Mouse (Mus musculus): ENCODE measurements around the gene Olfr1121.
"Not testable (repeated sequence)": the region's sequence is repeated elsewhere in the genome, so short reads cannot be mapped to it uniquely, and the experiment has no call there.

Olfr1121 gene

DNA sequence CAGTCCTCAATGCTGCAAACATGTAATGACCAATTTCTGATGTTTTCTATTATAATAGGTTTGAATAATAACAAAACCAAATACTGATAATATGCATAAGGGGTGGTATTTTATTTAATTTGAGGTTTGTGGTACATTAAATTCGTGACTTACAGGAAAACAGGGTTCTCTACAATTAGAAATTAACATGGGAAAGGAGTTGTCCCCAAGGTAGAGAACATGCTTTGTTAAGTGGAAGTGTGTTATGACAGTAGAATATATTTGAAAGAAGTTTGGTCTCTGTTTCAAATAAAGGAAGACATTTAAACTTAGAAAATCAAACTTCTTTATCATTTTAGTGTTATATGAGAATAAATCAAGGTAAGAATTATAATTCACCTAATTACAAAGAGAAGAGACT is at the start of gene Olfr1121:
Gene Olfr1121, plus strand, starts transcription at position 301 of the 400 bp plus-strand sequence.
- no peak for DNase-seq (ENCODE audit: low read depth in 1 of 2, low spot score in 2 of 2)

DNA sequence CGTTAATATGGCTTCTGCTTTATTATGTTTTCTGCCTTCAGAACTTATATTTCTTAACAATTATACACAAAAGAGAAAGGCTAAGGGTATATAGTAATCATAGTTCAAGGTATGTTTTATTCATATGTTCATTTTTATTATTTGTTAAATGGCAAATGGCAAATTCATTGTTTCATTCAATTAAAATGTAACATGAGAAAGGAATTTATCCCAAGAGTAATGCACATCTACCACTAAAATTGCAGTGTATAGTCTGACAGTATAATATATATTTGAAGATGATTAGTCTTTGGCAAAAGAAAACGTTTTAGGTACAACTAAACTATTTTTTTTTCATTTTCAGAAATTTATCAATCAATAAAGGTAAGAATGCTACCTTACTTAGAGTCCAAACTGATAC is 15.2 kb upstream of the Olfr1121 start, which contains the start of gene Olfr1120:
Gene Olfr1120, plus strand, starts transcription at position 301 of the 400 bp plus-strand sequence.
- no peak for DNase-seq (ENCODE audit: low read depth in 1 of 2, low spot score in 2 of 2)

DNA sequence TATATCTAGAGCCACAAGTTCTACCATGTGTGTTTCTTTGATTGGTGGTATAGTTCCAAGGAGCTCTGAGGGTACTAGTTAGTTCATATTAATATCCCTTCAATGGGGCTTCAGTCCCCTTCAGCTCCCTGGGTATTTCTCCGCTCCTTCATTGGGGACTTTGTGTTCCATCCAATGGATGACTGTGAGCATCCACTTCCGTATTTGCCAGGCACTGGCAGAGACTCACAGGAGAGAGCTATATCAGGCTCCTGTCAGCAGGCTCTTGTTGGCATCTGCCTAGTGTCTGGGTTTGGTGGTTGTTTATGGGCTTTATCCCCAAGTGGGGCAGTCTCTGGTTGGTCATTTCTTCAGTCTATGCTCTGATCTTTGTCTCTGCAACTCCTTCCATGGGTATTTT is 9.6 kb upstream of the Olfr1121 start:
- not testable (repeated sequence) for DNase-seq (ENCODE audit: low read depth in 1 of 2, low spot score in 2 of 2)

DNA sequence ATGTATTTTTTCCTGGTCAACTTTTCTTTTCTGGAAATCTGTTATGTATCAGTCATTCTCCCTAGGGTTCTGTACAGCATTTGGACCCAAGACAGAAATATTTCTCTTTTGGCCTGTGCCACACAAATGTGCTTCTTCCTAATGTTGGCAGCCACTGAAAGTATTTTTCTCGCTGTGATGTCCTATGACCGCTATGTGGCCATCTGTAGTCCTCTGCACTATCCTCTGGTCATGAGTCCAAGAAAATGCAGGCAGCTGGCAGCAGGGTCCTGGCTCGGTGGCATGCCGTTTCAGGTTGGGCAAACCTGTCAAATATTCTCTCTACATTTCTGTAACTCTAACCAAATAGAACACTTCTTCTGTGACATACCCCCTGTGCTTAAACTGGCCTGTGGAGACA is 2.0 kb downstream of the Olfr1121 start:
- DNase-seq (ENCODE audit: low read depth in 1 of 2, low spot score in 2 of 2), result no peak

DNA sequence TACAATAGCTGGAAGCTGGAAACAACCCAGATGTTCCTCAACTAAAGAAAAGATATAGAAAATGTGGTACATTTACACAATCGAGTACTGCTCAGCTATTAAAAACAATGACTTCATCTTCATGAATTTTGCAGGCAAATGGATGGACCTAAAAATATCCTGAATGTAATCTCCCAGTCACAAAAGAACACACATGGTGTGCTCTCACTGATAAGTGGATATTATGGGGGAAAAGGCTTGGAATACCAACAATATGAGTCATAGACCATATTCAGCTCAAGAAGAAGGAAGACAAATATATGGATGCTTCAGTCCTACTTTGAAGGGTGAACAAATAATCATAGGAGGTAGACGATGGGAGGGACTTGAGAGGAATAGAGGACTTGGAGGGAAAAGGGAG is 14.2 kb downstream of the Olfr1121 start:
- no peak for DNase-seq (ENCODE audit: low read depth in 1 of 2, low spot score in 2 of 2)

DNA sequence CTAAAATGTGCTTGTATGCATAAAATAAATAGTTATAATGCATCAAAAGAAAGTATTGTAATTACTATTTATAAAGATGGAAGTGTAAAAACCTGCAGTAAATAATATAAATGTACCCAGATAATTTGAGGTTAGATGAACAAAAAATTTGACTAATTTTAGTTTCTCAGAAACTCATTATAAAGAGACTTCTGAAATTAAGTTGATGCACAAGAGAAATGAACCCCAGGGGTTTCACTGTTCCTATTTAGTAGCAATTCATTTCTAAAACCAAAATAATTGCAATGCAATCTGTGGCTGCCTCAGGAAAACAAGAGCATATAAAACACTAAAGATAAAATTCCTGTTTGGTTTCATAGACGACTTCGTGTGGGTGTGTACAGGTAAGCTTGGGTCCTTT is 15.9 kb downstream of the Olfr1121 start, which contains the start of gene Olfr1122:
Gene Olfr1122, plus strand, starts transcription at position 301 of the 400 bp plus-strand sequence.
- no peak for DNase-seq (ENCODE audit: low read depth in 1 of 2, low spot score in 2 of 2)

DNA sequence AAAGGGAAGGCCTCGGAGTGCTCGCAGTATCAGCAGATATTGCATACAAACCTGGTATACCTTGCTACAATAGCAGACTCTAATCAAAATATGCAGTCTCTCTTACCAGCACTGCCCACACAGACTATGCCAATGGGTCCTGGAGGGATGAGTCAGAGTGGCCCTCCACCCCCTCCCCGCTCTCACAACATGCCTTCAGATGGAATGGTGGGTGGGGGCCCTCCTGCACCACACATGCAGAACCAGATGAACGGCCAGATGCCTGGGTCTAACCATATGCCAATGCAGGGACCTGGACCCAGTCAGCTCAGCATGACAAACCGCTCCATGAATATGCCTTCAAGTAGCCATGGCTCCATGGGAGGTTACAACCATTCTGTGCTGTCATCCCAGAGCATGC is 23.9 kb downstream of the Olfr1121 start:
- DNase-seq (ENCODE audit: low read depth in 1 of 2, low spot score in 2 of 2), result not testable (repeated sequence)

DNA sequence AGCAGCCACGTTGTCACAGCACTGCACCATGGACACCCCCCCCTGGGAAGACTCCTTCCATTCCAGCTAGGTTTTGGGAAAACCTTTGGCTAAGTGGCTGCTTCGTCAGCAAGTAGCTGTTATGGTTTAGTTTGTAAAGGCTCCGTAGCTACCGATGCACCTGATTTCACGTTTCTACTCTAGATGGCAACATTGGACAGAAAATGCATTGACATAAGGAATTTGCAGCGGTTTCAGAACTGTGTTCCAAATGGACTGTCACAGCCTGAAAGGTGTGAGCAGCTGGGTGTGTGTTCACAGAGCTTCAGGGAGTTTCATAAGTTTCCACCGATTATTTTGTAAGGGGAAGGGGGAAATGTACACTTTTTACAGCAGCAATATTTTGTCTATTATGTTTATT is 25.0 kb downstream of the Olfr1121 start:
- not testable (repeated sequence) for DNase-seq (ENCODE audit: low read depth in 1 of 2, low spot score in 2 of 2)

DNA sequence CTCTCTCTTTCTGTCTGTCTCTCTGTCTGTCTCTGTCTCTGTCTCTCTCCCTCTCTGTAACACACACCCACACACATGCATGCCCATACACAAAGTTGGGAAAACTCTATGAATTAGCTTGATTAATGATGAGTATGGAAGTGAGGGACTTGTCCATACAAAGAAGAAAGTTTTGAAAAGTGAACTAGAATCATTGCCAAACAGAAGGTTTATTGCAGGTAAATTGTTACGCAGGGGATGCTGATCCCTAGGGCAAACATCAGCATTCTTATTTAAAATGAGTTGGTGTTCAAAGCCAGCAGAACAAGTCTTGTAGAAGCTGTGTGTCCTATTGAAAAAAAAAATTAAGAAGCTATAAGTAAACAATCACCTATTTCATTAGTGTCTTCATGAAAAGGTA is 46.6 kb downstream of the Olfr1121 start, which contains the start of gene Olfr1123:
Gene Olfr1123, plus strand, starts transcription at position 301 of the 400 bp plus-strand sequence.
- DNase-seq (ENCODE audit: low read depth in 1 of 2, low spot score in 2 of 2), result no peak

All from monocyte, adult 2 months (primary cell).